16 mouse cellular contexts compared by ENCODE assay signal in the genomic region with DNA sequence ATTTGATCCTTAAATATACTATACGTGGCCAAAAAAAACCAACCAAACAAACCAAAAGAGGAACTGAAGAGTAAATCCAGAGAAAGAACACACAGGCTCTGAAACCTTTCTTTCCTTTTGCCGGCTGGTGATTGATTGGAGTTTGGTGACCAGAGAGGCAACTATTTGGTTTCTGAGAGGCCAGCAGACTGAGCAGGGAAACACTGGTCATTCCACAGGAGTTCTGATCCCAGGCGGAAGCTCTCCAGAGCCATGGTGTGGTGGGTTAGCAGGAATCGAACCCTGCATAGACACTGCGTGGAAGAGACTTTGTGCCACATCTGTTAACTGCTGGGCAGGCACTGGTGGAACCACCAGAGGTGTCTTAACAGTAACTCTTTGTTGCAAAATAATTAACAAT.
"Had no signal": no experiment of that assay in that cellular context is flagged by ENCODE, and none has a peak within 500 bp of the region (broad histone marks: within the 10 kb centered on the region; RNA-seq: fewer than 3 reads in every experiment).

No protein-coding gene starts in this region.

- H3K4me1 ChIP-seq: neural tube, embryonic 13.5 days; neural tube, embryonic 15.5 days; stomach, embryonic 15.5 days had no signal

- H3K4me2 ChIP-seq: neural tube, embryonic 13.5 days; neural tube, embryonic 15.5 days; stomach, embryonic 15.5 days had no signal

- H3K9me3 ChIP-seq: neural tube, embryonic 13.5 days; neural tube, embryonic 15.5 days; stomach, embryonic 15.5 days had no signal

- H3K27ac ChIP-seq: neural tube, embryonic 13.5 days; neural tube, embryonic 15.5 days; stomach, embryonic 15.5 days; stomach, postnatal 0 days had no signal

- DNase-seq: retina, postnatal 1 day; right cerebral cortex, adult 18-20 months; right cerebral cortex, postnatal 14 days; right cerebral cortex, postnatal 25 days; right cerebral cortex, postnatal 4 days; spleen, adult 18-20 months; thymus, adult 18-20 months; thymus, adult 2 months; thymus, postnatal 14 days; thymus, postnatal 25 days; thymus, postnatal 36 days; thymus, postnatal 4 days had no signal

- H3K9ac ChIP-seq: neural tube, embryonic 13.5 days; neural tube, embryonic 15.5 days; stomach, embryonic 15.5 days had no signal

- H3K4me3 ChIP-seq: neural tube, embryonic 13.5 days; neural tube, embryonic 15.5 days; stomach, embryonic 15.5 days had no signal

- H3K27me3 ChIP-seq: neural tube, embryonic 13.5 days; neural tube, embryonic 15.5 days; stomach, embryonic 15.5 days had no signal
